ENCODE assay signal across 29 mouse cellular contexts in genomic region chr16:23026582-23026981, GRCm38 (mm10). TPM values are rescaled to one million over a fixed set of nuclear protein-coding genes. Genes with fewer than 3 reads are reported as not detected.
DNase-seq lines count a peak whose midpoint lies in the region; ATAC-seq and TF ChIP-seq lines count a peak whose summit lies in the region.
"Had no signal": no experiment of that assay in that cellular context is flagged by ENCODE, and none has a peak within 500 bp of the region (broad histone marks: within the 10 kb centered on the region; RNA-seq: fewer than 3 reads in every experiment).

No protein-coding gene starts in this region.

- no peaks in the 10 kb centered on the region for H3K9me3 ChIP-seq in liver, embryonic 15.5 days (replicated peaks)
- no peaks in the 10 kb centered on the region for H3K9me3 ChIP-seq in liver, postnatal 0 days (ENCODE audit: low read length)
- H3K9me3 ChIP-seq: embryonic facial prominence, embryonic 13.5 days; forebrain, embryonic 12.5 days; forebrain, embryonic 15.5 days; heart, embryonic 10.5 days; heart, embryonic 13.5 days; hindbrain, embryonic 12.5 days; hindbrain, embryonic 15.5 days had no signal

- H3K27me3 ChIP-seq in kidney, adult 2 months (replicated peaks; ENCODE audit: control insufficient read depth, insufficient read depth, low read length): no peaks in the 10 kb centered on the region
- H3K27me3 ChIP-seq in liver, embryonic 15.5 days: no peaks in the 10 kb centered on the region
- no peaks in the 10 kb centered on the region for H3K27me3 ChIP-seq in liver, postnatal 0 days (ENCODE audit: insufficient read depth, low read length)
- H3K27me3 ChIP-seq: embryonic facial prominence, embryonic 13.5 days; forebrain, embryonic 12.5 days; forebrain, embryonic 15.5 days; heart, embryonic 13.5 days; hindbrain, embryonic 12.5 days; hindbrain, embryonic 15.5 days had no signal

- peak overlapping the region; percentile 85 for H3K27ac ChIP-seq in kidney, adult 2 months (ENCODE audit: insufficient read depth, low read depth, low read length)
- H3K27ac ChIP-seq in liver, embryonic 15.5 days (replicated peaks): no peak overlapping the region
- no peak overlapping the region for H3K27ac ChIP-seq in liver, postnatal 0 days (ENCODE audit: low read depth)
- H3K27ac ChIP-seq: embryonic facial prominence, embryonic 10.5 days; embryonic facial prominence, embryonic 13.5 days; forebrain, embryonic 12.5 days; forebrain, embryonic 15.5 days; heart, adult 2 months; heart, embryonic 10.5 days; heart, embryonic 13.5 days; hindbrain, embryonic 12.5 days; hindbrain, embryonic 15.5 days had no signal

- H3K36me3 ChIP-seq in kidney, adult 2 months (ENCODE audit: control insufficient read depth, insufficient read depth, low read length): no peaks in the 10 kb centered on the region; the same call in 1 of the 2 replicates
- no peaks in the 10 kb centered on the region for H3K36me3 ChIP-seq in liver, embryonic 15.5 days (replicated peaks)
- 0 out of 2 replicates have a peak, but pooled peaks cover 2% of the 10 kb centered on the region for H3K36me3 ChIP-seq in liver, postnatal 0 days (replicated peaks; ENCODE audit: insufficient read depth, low read length)
- H3K36me3 ChIP-seq: embryonic facial prominence, embryonic 10.5 days; embryonic facial prominence, embryonic 13.5 days; forebrain, embryonic 12.5 days; forebrain, embryonic 15.5 days; heart, embryonic 10.5 days; heart, embryonic 13.5 days; hindbrain, embryonic 12.5 days; hindbrain, embryonic 15.5 days had no signal

- no peak for TF ChIP-seq POLR2A in kidney, adult 2 months (IDR thresholded peaks at IDR 0.05; ENCODE audit: low read depth, low read length)

- peak overlapping the region; percentile 40; the same call in 1 of the 2 replicates for H3K4me3 ChIP-seq in kidney, adult 2 months (ENCODE audit: insufficient read depth, low read depth, low read length)
- no peak overlapping the region for H3K4me3 ChIP-seq in liver, embryonic 15.5 days (replicated peaks)
- peak overlapping the region; percentile 0 for H3K4me3 ChIP-seq in liver, postnatal 0 days (ENCODE audit: low read depth, low read length)
- H3K4me3 ChIP-seq: embryonic facial prominence, embryonic 10.5 days; embryonic facial prominence, embryonic 13.5 days; erythroblast, embryonic 14.5 days; forebrain, embryonic 12.5 days; forebrain, embryonic 15.5 days; heart, adult 2 months; heart, embryonic 10.5 days; heart, embryonic 13.5 days; hindbrain, embryonic 12.5 days; hindbrain, embryonic 15.5 days had no signal

- no peak for ATAC-seq in liver, embryonic 15.5 days (ENCODE audit: insufficient read depth)
- peak; percentile 35 for ATAC-seq in liver, postnatal 0 days
- ATAC-seq: CD4-positive, CD25-positive, alpha-beta regulatory T cell, adult 4 months; forebrain, embryonic 15.5 days had no signal

- TF ChIP-seq CTCF in kidney, adult 2 months (conservative IDR thresholded peaks at IDR 0.05; ENCODE audit: insufficient read depth, insufficient read length, low read depth, low read length): no peak
- TF ChIP-seq CTCF in liver, postnatal 0 days (IDR thresholded peaks at IDR 0.05; ENCODE audit: low read depth): no peak

- TF ChIP-seq EP300 in liver, postnatal 0 days (IDR thresholded peaks at IDR 0.05; ENCODE audit: low read depth): no peak

- peak overlapping the region; percentile 29 for H3K4me2 ChIP-seq in liver, embryonic 15.5 days
- H3K4me2 ChIP-seq in liver, postnatal 0 days (ENCODE audit: low read depth, low read length): peak overlapping the region; percentile 62
- H3K4me2 ChIP-seq: embryonic facial prominence, embryonic 13.5 days; forebrain, embryonic 12.5 days; forebrain, embryonic 15.5 days; heart, embryonic 13.5 days; hindbrain, embryonic 12.5 days; hindbrain, embryonic 15.5 days had no signal

- H3K4me1 ChIP-seq in kidney, adult 2 months (ENCODE audit: control insufficient read depth, insufficient read depth, low read length): peaks cover 15% of the 10 kb centered on the region
- H3K4me1 ChIP-seq in liver, embryonic 15.5 days (replicated peaks): no peaks in the 10 kb centered on the region
- 0 out of 2 replicates have a peak, but pooled peaks cover 6% of the 10 kb centered on the region for H3K4me1 ChIP-seq in liver, postnatal 0 days (ENCODE audit: insufficient read depth)
- H3K4me1 ChIP-seq: embryonic facial prominence, embryonic 13.5 days; forebrain, embryonic 15.5 days; hindbrain, embryonic 15.5 days had no signal

- no peak overlapping the region for H3K9ac ChIP-seq in liver, embryonic 15.5 days
- peak overlapping the region; percentile 28; the same call in 1 of the 2 replicates for H3K9ac ChIP-seq in liver, postnatal 0 days (replicated peaks)
- H3K9ac ChIP-seq: embryonic facial prominence, embryonic 13.5 days; forebrain, embryonic 12.5 days; forebrain, embryonic 15.5 days; heart, embryonic 13.5 days; hindbrain, embryonic 12.5 days; hindbrain, embryonic 15.5 days had no signal

- no peak for DNase-seq in kidney, adult 2 months
- DNase-seq in kidney, adult 9 months: no peak
- no peak for DNase-seq in liver
- DNase-seq in liver, postnatal 0 days: no peak
- no peak for DNase-seq in adrenal gland, postnatal 36 days
- DNase-seq: adrenal gland, adult 2 months; cerebellum, adult 11-12 months; cerebellum, adult 8-10 months; cerebellum, postnatal 10 days; cerebellum, postnatal 36 days; embryo, embryonic 11 days; gastrocnemius, postnatal 25 days; heart, adult 2 months; heart, postnatal 14 days had no signal

RNA-seq across cellular contexts. Expression of gene Kng2, which starts 2.7 kb away (rescaled TPM):
- polyA plus RNA-seq in kidney, adult 2 months (2012; rRNA removed): 173 and 180 TPM in 2 replicates
- 66.0 and 93.3 TPM in 2 replicates for polyA plus RNA-seq in liver, embryonic 15.5 days (2015; fragmentation: Nextera tagmentation; extraction: Ambion mirVana)
- polyA plus RNA-seq in liver, postnatal 0 days (2015; fragmentation: Nextera tagmentation; extraction: Ambion mirVana): 348 and 384 TPM in 2 replicates
- 1 to 10 TPM; 3.7 to 9.0 TPM for total RNA-seq in adrenal gland, postnatal 36 days (2021)
- total RNA-seq: hematopoietic stem cell, adult 5-6 weeks; MEL had no signal
- polyA plus RNA-seq: C2C12; CD4-positive, CD25-positive, alpha-beta regulatory T cell, adult 4 months; cortical plate, adult 2 months; embryonic facial prominence, embryonic 10.5 days; erythroblast, embryonic 14.5 days; forebrain, embryonic 12.5 days; forebrain, embryonic 15.5 days; heart, embryonic 13.5 days; hindbrain, embryonic 12.5 days; hindbrain, embryonic 15.5 days had no signal

RNA-seq across cellular contexts. Expression of gene Kng1, which starts 31.1 kb away (rescaled TPM):
- 0.41 and 0.43 TPM in 2 replicates for polyA plus RNA-seq in kidney, adult 2 months (2012; rRNA removed)
- polyA plus RNA-seq in liver, embryonic 15.5 days (2015; fragmentation: Nextera tagmentation; extraction: Ambion mirVana): 918 and 1,131 TPM in 2 replicates
- 5,182 and 5,316 TPM in 2 replicates for polyA plus RNA-seq in liver, postnatal 0 days (2015; fragmentation: Nextera tagmentation; extraction: Ambion mirVana)
- total RNA-seq in adrenal gland, postnatal 36 days (2021): 1 to 10 TPM in 1 of 2 experiments, under 1 TPM in 1; 0.36 to 1.3 TPM
- total RNA-seq: gastrocnemius, postnatal 25 days; heart, adult 2 months; heart, postnatal 14 days; hematopoietic stem cell, adult 5-6 weeks; MEL had no signal
- polyA plus RNA-seq: adrenal gland, adult 2 months; C2C12; CD4-positive, CD25-positive, alpha-beta regulatory T cell, adult 4 months; cortical plate, adult 2 months; embryonic facial prominence, embryonic 10.5 days; embryonic facial prominence, embryonic 13.5 days; forebrain, embryonic 12.5 days; forebrain, embryonic 15.5 days; heart, adult 2 months; hindbrain, embryonic 12.5 days had no signal

Comparison
In these comparisons a context has a peak if more than half of its experiments do, and no peak if none do; other contexts are left out.
1. RNA of gene Kng1, which starts 31.1 kb away (polyA plus RNA-seq): 5,182 to 5,316 TPM in liver, postnatal 0 days and 918 to 1,131 TPM in liver, embryonic 15.5 days; 0.41 to 0.43 TPM in kidney, adult 2 months; every median in the first group is over 100 times any median in the second.